Comparison of ENCODE assay signal across 11 mouse cellular contexts in genomic region chr6:142876279-142876899, GRCm38 (mm10).
DNase-seq lines count a peak whose midpoint lies in the region; ATAC-seq lines count a peak whose summit lies in the region.
"Had no signal": no experiment of that assay in that cellular context is flagged by ENCODE, and none has a peak within 500 bp of the region (broad histone marks: within the 10 kb centered on the region; RNA-seq: fewer than 3 reads in every experiment).

No protein-coding gene starts in this region.

- H3K4me3 ChIP-seq in forebrain, embryonic 14.5 days (ENCODE audit: low read depth, low read length), result no peak overlapping the region
- H3K4me3 ChIP-seq in heart, embryonic 10.5 days, result no peak overlapping the region
- H3K4me3 ChIP-seq: gastrocnemius, adult 2 months had no signal

- no peaks in the 10 kb centered on the region for H3K27me3 ChIP-seq in forebrain, embryonic 14.5 days (replicated peaks; ENCODE audit: control insufficient read depth, insufficient read depth, low read length)
- H3K27me3 ChIP-seq in heart, embryonic 10.5 days (ENCODE audit: insufficient read depth, poor library complexity, severe bottlenecking), result no peaks in the 10 kb centered on the region

- no peaks in the 10 kb centered on the region for H3K9me3 ChIP-seq in forebrain, embryonic 14.5 days (replicated peaks; ENCODE audit: control insufficient read depth, low read length)
- H3K9me3 ChIP-seq in heart, embryonic 10.5 days, result no peaks in the 10 kb centered on the region

- DNase-seq in left cerebral cortex, postnatal 10 days (ENCODE audit: extremely low spot score in 1 of 2, low spot score in 2 of 2), result peak; percentile 36 to 48
- no peak for DNase-seq in left cerebral cortex, adult 9 months (ENCODE audit: low spot score in 2 of 2)
- DNase-seq in forebrain, embryonic 14.5 days (ENCODE audit: low spot score), result peak; percentile 89
- peak; percentile 87 for DNase-seq in mesoderm, embryonic 11.5 days (ENCODE audit: low read depth, low spot score)
- DNase-seq in retina, embryonic 14.5 days (ENCODE audit: low spot score), result peak; percentile 88
- DNase-seq in heart, embryonic 10.5 days (ENCODE audit: low spot score), result no peak
- DNase-seq in adrenal gland, adult 2 months, result no peak
- DNase-seq in heart, adult 18-20 months, result no peak
- DNase-seq: gastrocnemius, adult 2 months; heart, postnatal 14 days; thymus, adult 18-20 months had no signal

- peaks cover 18% of the 10 kb centered on the region for H3K4me1 ChIP-seq in forebrain, embryonic 14.5 days (ENCODE audit: control insufficient read depth, insufficient read depth, low read length)
- peaks cover 40% of the 10 kb centered on the region for H3K4me1 ChIP-seq in heart, embryonic 10.5 days

- 2% methylated on average over 8 of the region's 8 CpGs for WGBS in forebrain, embryonic 14.5 days
- WGBS in heart, embryonic 10.5 days, result 45% methylated on average over 8 of the region's 8 CpGs

- intact Hi-C loops in left cerebral cortex, postnatal 10 days (cut with DNase I), result no loop called here

- peak; percentile 78 for ATAC-seq in forebrain, embryonic 14.5 days

- H3K9ac ChIP-seq in forebrain, embryonic 14.5 days (ENCODE audit: low read length), result no peak overlapping the region

- H3K36me3 ChIP-seq in forebrain, embryonic 14.5 days (ENCODE audit: control insufficient read depth, insufficient read depth, low read length), result no peaks in the 10 kb centered on the region
- H3K36me3 ChIP-seq in heart, embryonic 10.5 days, result no peaks in the 10 kb centered on the region

- H3K4me2 ChIP-seq in forebrain, embryonic 14.5 days (ENCODE audit: low read length), result peak overlapping the region; percentile 32; the same call in 1 of the 2 replicates

- no peak overlapping the region for H3K27ac ChIP-seq in forebrain, embryonic 14.5 days (ENCODE audit: low read depth, low read length)
- no peak overlapping the region for H3K27ac ChIP-seq in heart, embryonic 10.5 days
- H3K27ac ChIP-seq: gastrocnemius, adult 2 months had no signal

Comparison
In these comparisons a context has a peak if more than half of its experiments do, and no peak if none do; other contexts are left out.
1. DNase-seq: peak in left cerebral cortex, postnatal 10 days (2 of 2), forebrain, embryonic 14.5 days (single experiment), mesoderm, embryonic 11.5 days (single experiment) and retina, embryonic 14.5 days (single experiment); none in left cerebral cortex, adult 9 months (0 of 2), heart, embryonic 10.5 days (single experiment), adrenal gland, adult 2 months (single experiment) and heart, adult 18-20 months (0 of 2).